Mouse (Mus musculus) MEL (cell line): ENCODE data around the gene Dlgap1. TPM values are rescaled to one million over a fixed set of nuclear protein-coding genes. Genes with fewer than 3 reads are reported as not detected.

Experiments
- DNase-seq: peaks from one replicate; pipeline ENCODE4 v3.0.0; 2011; ENCODE audit warnings: low read depth, low spot score
- H3K27ac ChIP-seq: 2 replicates; pipeline ENCODE4 v1.5.1; 2012; ENCODE audit warnings: low read depth, mild to moderate bottlenecking, control low read depth, low read length, moderate library complexity; ENCODE audit not compliant: control insufficient read depth
- H3K27me3 ChIP-seq, 2 experiments: fragments of 150-350 bp in 1 of 2; sonication (generic) in 1 of 2; 2 replicates each; pipeline ENCODE4 v1.6.1; 2012; ENCODE audit warnings: low read length in 2 of 2, mild to moderate bottlenecking in 2 of 2, improper control_type of control experiment in 1 of 2, moderate library complexity in 1 of 2; ENCODE audit not compliant: insufficient read depth in 2 of 2, control insufficient read depth in 1 of 2
- H3K36me3 ChIP-seq, 2 experiments: 2 replicates each; pipeline ENCODE4 v1.6.1; 2012 to 2014; ENCODE audit warnings: low read length in 2 of 2, improper control_type of control experiment in 1 of 2, inconsistent platforms in 1 of 2, mild to moderate bottlenecking in 1 of 2; ENCODE audit not compliant: insufficient read depth in 2 of 2, control insufficient read depth in 1 of 2
- H3K4me1 ChIP-seq, 2 experiments: fragments of 150-350 bp in 1 of 2; sonication (generic) in 1 of 2; 2 replicates each; pipeline ENCODE4 v1.6.1; 2012; ENCODE audit warnings: low read length in 2 of 2, improper control_type of control experiment in 1 of 2, mild to moderate bottlenecking in 1 of 2; ENCODE audit not compliant: insufficient read depth in 2 of 2, control insufficient read depth in 1 of 2
- H3K4me3 ChIP-seq, 2 experiments: fragments of 150-350 bp in 1 of 2; sonication (generic) in 1 of 2; 2 replicates each; pipeline ENCODE4 v1.5.1; 2012; ENCODE audit warnings: low read depth in 2 of 2, low read length in 2 of 2, mild to moderate bottlenecking in 2 of 2, moderate library complexity in 2 of 2, control low read depth in 1 of 2, improper control_type of control experiment in 1 of 2; ENCODE audit not compliant: control insufficient read depth in 1 of 2, insufficient read depth in 1 of 2
- H3K79me2 ChIP-seq: 2 replicates; pipeline ENCODE4 v1.6.1; 2012; ENCODE audit warnings: mild to moderate bottlenecking, low read length, moderate library complexity; ENCODE audit not compliant: control insufficient read depth, poor library complexity, insufficient read depth
- H3K9ac ChIP-seq: 2 replicates; pipeline ENCODE4 v1.6.1; 2012; ENCODE audit warnings: low read depth, mild to moderate bottlenecking, control low read depth, low read length, moderate library complexity; ENCODE audit not compliant: control insufficient read depth, poor library complexity, severe bottlenecking
- H3K9me3 ChIP-seq: fragments of 150-350 bp; sonication (generic); replicated peaks from 2 replicates; pipeline ENCODE4 v1.6.1; 2012; ENCODE audit warnings: mild to moderate bottlenecking, low read length, improper control_type of control experiment, moderate library complexity; ENCODE audit not compliant: insufficient read depth
- CHD1 ChIP-seq: IDR thresholded peaks from 2 replicates; pipeline ENCODE4 v1.6.1; 2012; ENCODE audit warnings: low read depth, mild to moderate bottlenecking, inconsistent platforms, low read length, improper control_type of control experiment
- CTCF ChIP-seq, 3 experiments: IDR thresholded peaks in 2 of 3; conservative IDR thresholded peaks in 1 of 3; 2 replicates each; pipeline ENCODE4 v1.5.1; 2011 to 2012; ENCODE audit warnings: low read length in 3 of 3, low read depth in 2 of 3, mild to moderate bottlenecking in 2 of 3, improper control_type of control experiment in 1 of 3, inconsistent platforms in 1 of 3, mixed read lengths in 1 of 3, moderate library complexity in 1 of 3; ENCODE audit not compliant: control insufficient read depth in 1 of 3, insufficient read depth in 1 of 3, poor library complexity in 1 of 3, severe bottlenecking in 1 of 3
- E2F4 ChIP-seq: IDR thresholded peaks from 2 replicates; pipeline ENCODE4 v1.6.1; 2011; ENCODE audit warnings: low read depth, low read length, improper control_type of control experiment, borderline replicate concordance
- ETS1 ChIP-seq: IDR thresholded peaks from 2 replicates; pipeline ENCODE4 v1.6.1; 2012; ENCODE audit warnings: low read depth, mild to moderate bottlenecking, inconsistent platforms, low read length, improper control_type of control experiment, moderate library complexity
- GABPA ChIP-seq: IDR thresholded peaks from 2 replicates; pipeline ENCODE4 v1.6.1; 2012; ENCODE audit warnings: low read depth, mild to moderate bottlenecking, inconsistent platforms, low read length, improper control_type of control experiment, moderate library complexity
- MAFK ChIP-seq: IDR thresholded peaks from 2 replicates; pipeline ENCODE4 v1.6.1; 2011; ENCODE audit warnings: low read depth, mild to moderate bottlenecking, low read length, improper control_type of control experiment, borderline replicate concordance
- MXI1 ChIP-seq: IDR thresholded peaks from 2 replicates; pipeline ENCODE4 v1.6.1; 2011; ENCODE audit warnings: mild to moderate bottlenecking, low read depth, low read length, improper control_type of control experiment
- POLR2AphosphoS2 ChIP-seq: IDR thresholded peaks from 2 replicates; pipeline ENCODE4 v1.6.1; 2011; ENCODE audit warnings: low read length, improper control_type of control experiment
- SMC3 ChIP-seq: IDR thresholded peaks from 2 replicates; pipeline ENCODE4 v1.6.1; 2011; ENCODE audit warnings: low read depth, low read length, improper control_type of control experiment
- TAL1 ChIP-seq: IDR thresholded peaks from 2 replicates; pipeline ENCODE4 v1.6.1; 2012; ENCODE audit warnings: mild to moderate bottlenecking, inconsistent platforms, low read length, moderate library complexity, mixed read lengths
- TBP ChIP-seq: IDR thresholded peaks from 2 replicates; pipeline ENCODE4 v1.8.0; 2011; ENCODE audit warnings: low read depth, low read length, improper control_type of control experiment
- TCF12 ChIP-seq: IDR thresholded peaks from 2 replicates; pipeline ENCODE4 v1.6.1; 2014; ENCODE audit warnings: low read depth, mild to moderate bottlenecking, inconsistent platforms, low read length, improper control_type of control experiment, moderate library complexity
- UBTF ChIP-seq: IDR thresholded peaks from 2 replicates; pipeline ENCODE4 v1.6.1; 2012; ENCODE audit warnings: low read depth, mild to moderate bottlenecking, inconsistent platforms, low read length, improper control_type of control experiment, moderate library complexity, borderline replicate concordance; ENCODE audit not compliant: insufficient read depth
- USF1 ChIP-seq: IDR thresholded peaks from 2 replicates; pipeline ENCODE4 v1.6.1; 2014; ENCODE audit warnings: low read depth, mild to moderate bottlenecking, inconsistent platforms, low read length, improper control_type of control experiment, moderate library complexity
- ZC3H11A ChIP-seq: IDR thresholded peaks from 2 replicates; pipeline ENCODE4 v1.6.1; 2012; ENCODE audit warnings: low read depth, mild to moderate bottlenecking, inconsistent platforms, low read length, improper control_type of control experiment
- ZNF384 ChIP-seq: IDR thresholded peaks from 2 replicates; pipeline ENCODE4 v1.6.1; 2012; ENCODE audit warnings: low read depth, mild to moderate bottlenecking, inconsistent platforms, low read length, improper control_type of control experiment
- polyA plus RNA-seq, 2 experiments: library from polyadenylated mRNA; stranded (reverse) in 1 of 2; unstranded in 1 of 2; fragments of >175 nt in 1 of 2; fragments of >200 nt in 1 of 2; gene quantifications; 2 replicates each; pipeline versions ENCODE4 v1.2.1 to v1.2.4; 2012; ENCODE audit warnings: low replicate concordance in 2 of 2, low read depth in 1 of 2; ENCODE audit not compliant: insufficient read length in 2 of 2, insufficient read depth in 1 of 2, missing spikeins in 1 of 2
- total RNA-seq: library from RNA; depleted of rRNA; stranded (reverse); fragments of 300-350 nt; gene quantifications from 2 replicates; pipeline ENCODE4 v1.2.3, GENCODE M21; 2012

Dlgap1 gene
- total and polyA plus RNA-seq, 3 experiments: 0.06 TPM; not detected in 2

GRCm38 (mm10) chr17:70739346-70739745 is 770.5 kb downstream of the Dlgap1 start:
- TF ChIP-seq CHD1 (no peak), E2F4 (no peak), TBP (no peak), TCF12 (no peak), TAL1 (no peak)
- DNase-seq: no peak
- Histone ChIP-seq H3K4me3 (no peak overlapping the region), H3K9me3 (no peaks in the 10 kb centered on the region), H3K27me3 (peaks cover 0 to 2% of the 10 kb centered on the region in 2 experiments; a peak in 2 of 4 replicates), H3K79me2 (no peaks in the 10 kb centered on the region), H3K4me1 (peaks cover 0 to 9% of the 10 kb centered on the region in 2 experiments; a peak in 2 of 4 replicates), H3K36me3 (peaks cover 0 to 2% of the 10 kb centered on the region in 2 experiments; a peak in 1 of 4 replicates), H3K27ac (no peak overlapping the region), H3K9ac (no peak overlapping the region)

GRCm38 (mm10) chr17:70741696-70742095 is 772.8 kb downstream of the Dlgap1 start:
- no peak for TF ChIP-seq USF1
- no peak for TF ChIP-seq POLR2AphosphoS2
- no peak for TF ChIP-seq CHD1
- TF ChIP-seq SMC3: no peak
- no peak for TF ChIP-seq TCF12
- no peak for TF ChIP-seq ZC3H11A
- no peak for TF ChIP-seq MXI1
- no peak for TF ChIP-seq ZNF384
- no peak for TF ChIP-seq CTCF (IDR thresholded peaks at IDR 0.05 in 2 of 3, conservative IDR thresholded peaks at IDR 0.05 in 1 of 3; ENCODE audit: control insufficient read depth in 1 of 3, insufficient read depth in 1 of 3, low read depth in 2 of 3, low read length in 3 of 3, poor library complexity in 1 of 3, severe bottlenecking in 1 of 3)
- no peak for TF ChIP-seq ETS1
- TF ChIP-seq MAFK: no peak
- no peak for TF ChIP-seq UBTF
- no peak for TF ChIP-seq GABPA
- H3K9me3 ChIP-seq: no peaks in the 10 kb centered on the region
- peaks cover 0 to 7% of the 10 kb centered on the region in 2 experiments; a peak in 2 of 4 replicates for H3K36me3 ChIP-seq
- DNase-seq: no peak
- H3K4me3 ChIP-seq: no peak overlapping the region
- no peak overlapping the region for H3K9ac ChIP-seq
- no peak overlapping the region for H3K27ac ChIP-seq
- H3K79me2 ChIP-seq: no peaks in the 10 kb centered on the region
- peaks cover 0 to 14% of the 10 kb centered on the region in 2 experiments; a peak in 2 of 4 replicates for H3K4me1 ChIP-seq
- no peaks in the 10 kb centered on the region for H3K27me3 ChIP-seq
